Mouse (Mus musculus): ENCODE measurements around the gene Lyve1. TPM values are rescaled to one million over a fixed set of nuclear protein-coding genes. Genes with fewer than 3 reads are reported as not detected.

Gene Lyve1
- polyA plus RNA-seq, 1 experiment, result not detected

- no peak overlapping the region for H3K27ac ChIP-seq (ENCODE audit: insufficient read depth, low read length)
- H3K4me3 ChIP-seq (ENCODE audit: low read depth, low read length), result no peak overlapping the region
- H3K27me3 ChIP-seq (ENCODE audit: control insufficient read depth, insufficient read depth, low read length, poor library complexity, severe bottlenecking), result no peaks in the 10 kb centered on the region
- H3K9ac ChIP-seq (ENCODE audit: low read depth, poor library complexity, severe bottlenecking), result no peak overlapping the region
- no peaks in the 10 kb centered on the region for H3K36me3 ChIP-seq (ENCODE audit: control insufficient read depth, insufficient read depth, low read length, poor library complexity, severe bottlenecking)
- H3K9me3 ChIP-seq (replicated peaks; ENCODE audit: control insufficient read depth, insufficient read depth, low read length, poor library complexity, severe bottlenecking), result no peaks in the 10 kb centered on the region
- TF ChIP-seq EP300 (IDR thresholded peaks at IDR 0.05; ENCODE audit: insufficient read depth, low read depth, low read length) (no peak), POLR2A (IDR thresholded peaks at IDR 0.05; ENCODE audit: insufficient read depth, low read length) (no peak), CTCF (IDR thresholded peaks at IDR 0.05; ENCODE audit: low read depth, low read length) (no peak)
- H3K4me1 ChIP-seq (ENCODE audit: control insufficient read depth, insufficient read depth, low read length), result no peaks in the 10 kb centered on the region
These were observed 5.8 kb upstream of the Lyve1 start for GRCm38 (mm10) chr7:110868807-110869206.

- no peak for TF ChIP-seq POLR2A (IDR thresholded peaks at IDR 0.05; ENCODE audit: insufficient read depth, low read length)
- TF ChIP-seq EP300 (IDR thresholded peaks at IDR 0.05; ENCODE audit: insufficient read depth, low read depth, low read length), result no peak
- TF ChIP-seq CTCF (IDR thresholded peaks at IDR 0.05; ENCODE audit: low read depth, low read length), result no peak
- no peaks in the 10 kb centered on the region for H3K4me1 ChIP-seq (ENCODE audit: control insufficient read depth, insufficient read depth, low read length)
- no peak overlapping the region for H3K4me3 ChIP-seq (ENCODE audit: low read depth, low read length)
- no peaks in the 10 kb centered on the region for H3K36me3 ChIP-seq (ENCODE audit: control insufficient read depth, insufficient read depth, low read length, poor library complexity, severe bottlenecking)
- H3K9me3 ChIP-seq (replicated peaks; ENCODE audit: control insufficient read depth, insufficient read depth, low read length, poor library complexity, severe bottlenecking), result no peaks in the 10 kb centered on the region
- H3K27me3 ChIP-seq (ENCODE audit: control insufficient read depth, insufficient read depth, low read length, poor library complexity, severe bottlenecking), result no peaks in the 10 kb centered on the region
- no peak overlapping the region for H3K9ac ChIP-seq (ENCODE audit: low read depth, poor library complexity, severe bottlenecking)
- H3K27ac ChIP-seq (ENCODE audit: insufficient read depth, low read length), result no peak overlapping the region
These were observed 4.1 kb upstream of the Lyve1 start for GRCm38 (mm10) chr7:110867116-110867515.

GRCm38 (mm10) chr7:110866021-110866420, 3.0 kb upstream of the Lyve1 start:
- Histone ChIP-seq H3K4me1 (ENCODE audit: control insufficient read depth, insufficient read depth, low read length) (no peaks in the 10 kb centered on the region), H3K9me3 (replicated peaks; ENCODE audit: control insufficient read depth, insufficient read depth, low read length, poor library complexity, severe bottlenecking) (no peaks in the 10 kb centered on the region), H3K27me3 (ENCODE audit: control insufficient read depth, insufficient read depth, low read length, poor library complexity, severe bottlenecking) (no peaks in the 10 kb centered on the region), H3K36me3 (ENCODE audit: control insufficient read depth, insufficient read depth, low read length, poor library complexity, severe bottlenecking) (no peaks in the 10 kb centered on the region), H3K27ac (ENCODE audit: insufficient read depth, low read length) (no peak overlapping the region), H3K9ac (ENCODE audit: low read depth, poor library complexity, severe bottlenecking) (no peak overlapping the region), H3K4me3 (ENCODE audit: low read depth, low read length) (no peak overlapping the region)
- no peak for TF ChIP-seq CTCF (IDR thresholded peaks at IDR 0.05; ENCODE audit: low read depth, low read length)
- no peak for TF ChIP-seq POLR2A (IDR thresholded peaks at IDR 0.05; ENCODE audit: insufficient read depth, low read length)
- TF ChIP-seq EP300 (IDR thresholded peaks at IDR 0.05; ENCODE audit: insufficient read depth, low read depth, low read length), result no peak

GRCm38 (mm10) chr7:110865570-110865969, 2.5 kb upstream of the Lyve1 start:
- H3K36me3 ChIP-seq (ENCODE audit: control insufficient read depth, insufficient read depth, low read length, poor library complexity, severe bottlenecking), result no peaks in the 10 kb centered on the region
- H3K9ac ChIP-seq (ENCODE audit: low read depth, poor library complexity, severe bottlenecking), result no peak overlapping the region
- H3K4me1 ChIP-seq (ENCODE audit: control insufficient read depth, insufficient read depth, low read length), result no peaks in the 10 kb centered on the region
- H3K27ac ChIP-seq (ENCODE audit: insufficient read depth, low read length), result no peak overlapping the region
- no peaks in the 10 kb centered on the region for H3K9me3 ChIP-seq (replicated peaks; ENCODE audit: control insufficient read depth, insufficient read depth, low read length, poor library complexity, severe bottlenecking)
- TF ChIP-seq EP300 (IDR thresholded peaks at IDR 0.05; ENCODE audit: insufficient read depth, low read depth, low read length) (no peak), POLR2A (IDR thresholded peaks at IDR 0.05; ENCODE audit: insufficient read depth, low read length) (no peak)
- H3K27me3 ChIP-seq (ENCODE audit: control insufficient read depth, insufficient read depth, low read length, poor library complexity, severe bottlenecking), result no peaks in the 10 kb centered on the region
- H3K4me3 ChIP-seq (ENCODE audit: low read depth, low read length), result no peak overlapping the region

GRCm38 (mm10) chr7:110865038-110865437, 2.0 kb upstream of the Lyve1 start:
- H3K4me1 ChIP-seq (ENCODE audit: control insufficient read depth, insufficient read depth, low read length), result no peaks in the 10 kb centered on the region
- no peaks in the 10 kb centered on the region for H3K27me3 ChIP-seq (ENCODE audit: control insufficient read depth, insufficient read depth, low read length, poor library complexity, severe bottlenecking)
- H3K9me3 ChIP-seq (replicated peaks; ENCODE audit: control insufficient read depth, insufficient read depth, low read length, poor library complexity, severe bottlenecking), result no peaks in the 10 kb centered on the region
- TF ChIP-seq POLR2A (IDR thresholded peaks at IDR 0.05; ENCODE audit: insufficient read depth, low read length) (no peak), EP300 (IDR thresholded peaks at IDR 0.05; ENCODE audit: insufficient read depth, low read depth, low read length) (no peak), CTCF (IDR thresholded peaks at IDR 0.05; ENCODE audit: low read depth, low read length) (no peak)
- no peak overlapping the region for H3K4me3 ChIP-seq (ENCODE audit: low read depth, low read length)
- no peak overlapping the region for H3K9ac ChIP-seq (ENCODE audit: low read depth, poor library complexity, severe bottlenecking)
- H3K27ac ChIP-seq (ENCODE audit: insufficient read depth, low read length), result no peak overlapping the region
- H3K36me3 ChIP-seq (ENCODE audit: control insufficient read depth, insufficient read depth, low read length, poor library complexity, severe bottlenecking), result no peaks in the 10 kb centered on the region

GRCm38 (mm10) chr7:110860129-110860528, 2.9 kb downstream of the Lyve1 start:
- H3K36me3 ChIP-seq (ENCODE audit: control insufficient read depth, insufficient read depth, low read length, poor library complexity, severe bottlenecking), result no peaks in the 10 kb centered on the region
- H3K9me3 ChIP-seq (replicated peaks; ENCODE audit: control insufficient read depth, insufficient read depth, low read length, poor library complexity, severe bottlenecking), result no peaks in the 10 kb centered on the region
- H3K27ac ChIP-seq (ENCODE audit: insufficient read depth, low read length), result no peak overlapping the region
- H3K9ac ChIP-seq (ENCODE audit: low read depth, poor library complexity, severe bottlenecking), result no peak overlapping the region
- no peak for TF ChIP-seq POLR2A (IDR thresholded peaks at IDR 0.05; ENCODE audit: insufficient read depth, low read length)
- no peak for TF ChIP-seq EP300 (IDR thresholded peaks at IDR 0.05; ENCODE audit: insufficient read depth, low read depth, low read length)
- no peak for TF ChIP-seq CTCF (IDR thresholded peaks at IDR 0.05; ENCODE audit: low read depth, low read length)
- no peaks in the 10 kb centered on the region for H3K27me3 ChIP-seq (ENCODE audit: control insufficient read depth, insufficient read depth, low read length, poor library complexity, severe bottlenecking)
- no peak overlapping the region for H3K4me3 ChIP-seq (ENCODE audit: low read depth, low read length)
- no peaks in the 10 kb centered on the region for H3K4me1 ChIP-seq (ENCODE audit: control insufficient read depth, insufficient read depth, low read length)
